Mouse (Mus musculus) monocyte, adult 5-6 weeks (primary cell): ENCODE results near the gene Edem3. TPM values are rescaled to one million over a fixed set of nuclear protein-coding genes. Genes with fewer than 3 reads are reported as not detected.

Experiments used
- ATAC-seq: fragments of 153-309, 156-312 bp; replicated peaks from 2 replicates; pipeline ENCODE4 v1.8.0; 2017; ENCODE audit warnings: mild to moderate bottlenecking; ENCODE audit not compliant: low TSS enrichment, insufficient number of reproducible peaks, severe bottlenecking, poor library complexity, low FRiP score
- total RNA-seq: library from RNA; stranded (forward); fragments of 200-1000, 200-491, 200-594 nt; gene quantifications from 3 replicates; pipeline ENCODE4 v1.2.3, GENCODE M21; 2017

Gene Edem3
- 29.2 to 43.8 TPM (median 32.3 TPM) in 3 replicates for total RNA-seq

- ATAC-seq, result peak; percentile 97
Measured at GRCm38 (mm10) chr1:151754881-151755659, at the start of gene Edem3. Gene Edem3 (plus strand): TSS chr1:151755371.

- ATAC-seq, result peak; percentile 68
Measured at GRCm38 (mm10) chr1:151705723-151706396, 49.3 kb upstream of the Edem3 start.

DNA sequence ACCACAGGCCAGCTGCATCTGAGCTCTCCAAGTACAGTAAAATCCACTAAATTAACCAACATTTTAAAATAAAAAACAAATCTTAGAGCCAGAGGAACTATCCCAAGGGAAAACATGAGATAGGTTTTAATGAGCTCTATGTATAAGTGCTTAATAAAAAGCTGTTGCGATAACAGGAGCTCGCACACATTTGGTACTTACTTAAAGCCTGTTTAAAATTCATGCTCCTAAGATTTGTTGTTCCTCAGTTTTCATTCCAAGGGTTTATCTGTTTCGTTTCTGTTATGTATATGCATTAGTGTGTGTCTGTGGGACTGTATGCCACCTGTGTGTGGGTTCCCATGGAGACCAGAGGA, 48.8 kb upstream of the Edem3 start:
- no peak for ATAC-seq

DNA sequence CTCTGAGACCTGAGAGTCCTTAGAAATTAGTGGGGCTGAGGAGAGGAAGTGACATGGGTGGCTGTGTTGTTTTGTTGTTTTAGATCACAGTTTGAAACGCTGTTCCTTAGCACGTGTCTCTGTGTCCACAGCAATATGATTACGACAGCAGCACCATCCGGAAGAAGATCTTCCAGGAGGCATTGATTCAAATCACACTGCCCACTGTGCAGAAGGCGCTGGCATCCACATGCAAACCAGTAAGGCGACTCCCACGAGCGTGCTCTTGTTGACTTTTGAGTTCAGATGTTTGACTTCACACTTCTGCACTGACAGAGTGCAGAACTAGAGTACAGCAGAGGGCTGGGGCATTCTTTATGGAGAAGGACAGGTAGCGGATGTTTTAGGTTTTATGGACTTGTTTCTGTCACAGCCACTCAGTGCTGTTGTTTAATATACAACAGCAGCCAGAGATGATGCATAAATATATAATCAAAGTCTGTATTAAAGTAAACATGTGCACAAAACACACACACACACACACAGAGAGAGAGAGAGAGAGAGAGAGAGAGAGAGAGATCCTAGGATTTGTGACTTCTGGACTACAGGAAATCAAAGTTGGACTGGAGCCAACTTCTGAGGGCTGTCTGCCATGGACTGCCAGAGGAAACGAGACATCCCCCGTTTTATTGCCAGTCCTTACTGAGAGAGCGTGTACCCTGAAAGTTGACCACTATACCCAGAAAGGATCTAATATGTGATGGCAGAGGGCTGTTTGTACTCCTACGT, 46.0 kb upstream of the Edem3 start:
- ATAC-seq, result no peak

- ATAC-seq, result no peak
Measured at GRCm38 (mm10) chr1:151709734-151710022, 45.5 kb upstream of the Edem3 start.

GRCm38 (mm10) chr1:151710424-151711055, 44.6 kb upstream of the Edem3 start:
- no peak for ATAC-seq

DNA sequence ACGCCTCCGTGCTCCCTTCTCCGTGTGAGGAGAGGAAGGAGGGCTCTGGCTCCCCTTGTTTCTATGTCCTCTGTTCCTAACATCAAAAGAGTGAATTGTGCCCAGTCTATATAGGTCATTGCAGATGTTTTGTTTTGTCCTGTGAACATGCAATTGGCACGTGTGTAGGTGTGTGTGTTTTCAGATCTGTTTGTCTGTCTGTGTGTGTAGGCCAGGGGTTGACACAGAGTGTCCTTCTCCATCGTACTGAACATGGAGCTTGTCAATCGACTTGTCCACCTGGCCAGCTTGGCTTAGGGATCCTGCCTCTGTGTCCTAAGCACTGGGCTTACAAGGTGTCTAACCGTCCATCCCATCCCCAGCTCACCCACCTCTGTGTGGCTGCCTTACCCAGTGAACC, 44.1 kb upstream of the Edem3 start:
- no peak for ATAC-seq

DNA sequence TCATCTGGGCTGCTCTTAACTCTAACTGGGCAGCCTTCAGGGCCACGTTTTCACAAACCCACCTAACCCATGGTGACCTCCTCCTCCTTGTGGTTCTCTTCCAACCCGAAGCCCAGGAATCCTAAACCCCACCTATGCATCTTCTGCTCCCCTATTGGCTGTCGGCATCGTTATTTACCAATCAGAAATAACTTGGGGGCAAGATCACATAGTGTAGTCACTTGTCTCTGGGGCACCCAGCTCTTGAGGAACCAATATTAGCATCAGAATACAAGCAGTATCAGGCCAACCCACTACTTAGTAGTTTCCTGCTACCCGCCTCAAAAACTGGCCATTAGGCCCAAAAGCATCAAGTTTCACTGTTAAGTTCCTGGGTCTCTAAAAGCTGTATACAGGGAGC, 42.5 kb upstream of the Edem3 start:
- ATAC-seq, result no peak

DNA sequence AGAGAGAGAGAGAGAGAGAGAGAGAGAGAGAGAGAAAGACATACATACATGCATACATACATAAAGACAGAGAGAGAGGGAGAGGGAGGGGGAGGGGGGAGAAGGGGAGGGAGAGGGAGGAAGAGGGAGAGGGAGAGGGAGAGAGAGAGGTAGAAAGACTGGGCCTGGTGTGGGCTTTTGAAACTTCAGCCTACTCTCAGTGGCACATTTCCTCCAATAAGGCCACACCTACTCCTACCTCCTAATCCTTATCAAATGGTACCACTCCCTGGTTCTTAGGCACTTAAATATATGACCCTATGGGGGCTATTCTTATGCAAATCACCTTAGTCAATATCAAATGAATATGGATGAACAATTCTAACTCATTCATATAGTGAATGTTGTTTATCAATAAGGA, 41.5 kb upstream of the Edem3 start:
- ATAC-seq, result no peak

GRCm38 (mm10) chr1:151716024-151716710, 39.0 kb upstream of the Edem3 start:
- no peak for ATAC-seq

DNA sequence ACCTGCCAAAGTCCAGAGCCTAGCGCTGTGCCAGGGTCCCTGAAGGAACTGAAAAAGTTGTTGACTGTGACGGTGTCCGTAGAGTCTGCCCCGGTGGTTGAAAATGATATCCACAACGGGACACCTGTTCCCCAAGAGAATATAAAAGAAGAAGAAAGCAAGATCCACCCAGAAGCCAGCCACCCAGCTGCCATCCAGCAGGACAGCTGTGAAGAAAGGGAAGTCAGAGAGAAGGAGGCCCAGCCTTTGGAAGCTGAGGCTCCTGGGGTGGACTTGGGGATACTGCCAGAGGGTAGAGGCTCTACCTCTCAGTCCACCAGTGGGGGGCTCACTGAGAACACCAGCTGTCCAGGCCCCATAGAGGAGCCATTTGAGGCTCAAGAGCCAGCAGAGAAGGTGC, 37.5 kb upstream of the Edem3 start:
- no peak for ATAC-seq

- no peak for ATAC-seq
Measured at GRCm38 (mm10) chr1:151718575-151718974, 36.6 kb upstream of the Edem3 start.

DNA sequence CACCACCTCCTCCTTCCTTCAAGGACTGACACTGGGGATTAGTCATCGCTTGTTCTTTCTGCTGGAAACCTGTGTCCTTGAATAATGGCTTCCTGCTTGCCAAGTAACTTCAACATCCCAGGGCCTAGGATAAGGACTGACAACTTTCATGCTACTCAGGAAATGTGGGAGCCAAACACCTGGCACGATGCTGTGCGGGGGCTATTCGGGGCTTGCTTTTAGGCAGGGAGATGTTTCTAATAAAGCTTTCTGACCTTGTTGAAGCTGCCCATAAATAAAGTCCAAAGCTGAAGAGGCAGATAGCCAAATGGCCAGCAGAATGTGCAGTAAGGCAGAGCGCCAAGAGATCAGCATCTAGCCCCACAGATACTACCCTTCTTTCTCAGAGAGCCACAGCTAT, 35.3 kb upstream of the Edem3 start:
- no peak for ATAC-seq

- ATAC-seq, result no peak
Measured at GRCm38 (mm10) chr1:151720566-151720965, 34.6 kb upstream of the Edem3 start.

DNA sequence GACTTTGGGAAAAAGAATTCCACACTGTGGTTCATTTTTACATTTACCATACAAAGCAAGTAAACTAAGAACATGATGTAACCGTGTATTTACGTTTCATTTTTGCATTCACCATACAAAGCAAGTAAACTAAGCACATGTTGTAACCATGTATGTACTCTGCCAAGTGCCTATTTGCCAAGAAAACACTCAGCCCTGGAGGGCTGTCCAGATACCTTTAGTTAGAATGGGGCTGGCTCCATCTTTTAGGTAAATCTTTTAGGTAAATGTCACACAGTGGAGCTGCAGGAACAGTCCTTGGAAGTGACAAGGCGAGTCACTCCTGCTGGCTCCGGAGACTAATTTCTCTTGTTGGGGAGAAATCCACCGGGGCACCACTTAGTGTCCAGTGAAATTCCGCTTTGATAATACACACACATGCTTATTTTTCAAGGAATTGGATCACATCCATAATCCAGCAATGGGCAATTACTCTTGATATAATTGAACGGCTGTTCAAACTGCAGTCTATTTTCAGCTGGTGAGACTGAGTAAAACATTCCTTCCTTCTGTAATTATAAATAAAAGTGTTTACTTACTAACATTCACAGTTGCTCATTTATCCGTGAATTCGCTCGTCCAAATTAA, 33.7 kb upstream of the Edem3 start:
- ATAC-seq, result no peak

GRCm38 (mm10) chr1:151723771-151724170, 31.4 kb upstream of the Edem3 start:
- ATAC-seq, result no peak

DNA sequence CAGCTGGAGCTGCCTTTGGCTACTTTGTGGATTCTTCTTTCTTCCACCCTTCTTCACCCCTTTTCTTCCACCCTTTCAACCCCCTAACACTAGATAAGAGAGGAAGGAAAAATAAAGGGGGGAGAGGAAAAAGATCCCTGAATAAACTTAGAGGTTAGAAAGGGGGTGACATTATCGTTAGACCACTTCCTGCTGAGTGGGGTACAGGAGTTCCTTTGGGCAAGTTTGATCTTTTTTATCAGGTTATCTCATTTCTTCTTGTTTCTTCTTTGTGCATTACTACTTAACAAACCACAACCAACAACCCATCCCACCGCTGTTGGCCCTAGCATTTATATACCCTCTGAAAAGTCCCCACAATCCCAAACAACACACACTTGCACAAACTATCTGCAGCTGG, 29.6 kb upstream of the Edem3 start:
- ATAC-seq, result no peak

DNA sequence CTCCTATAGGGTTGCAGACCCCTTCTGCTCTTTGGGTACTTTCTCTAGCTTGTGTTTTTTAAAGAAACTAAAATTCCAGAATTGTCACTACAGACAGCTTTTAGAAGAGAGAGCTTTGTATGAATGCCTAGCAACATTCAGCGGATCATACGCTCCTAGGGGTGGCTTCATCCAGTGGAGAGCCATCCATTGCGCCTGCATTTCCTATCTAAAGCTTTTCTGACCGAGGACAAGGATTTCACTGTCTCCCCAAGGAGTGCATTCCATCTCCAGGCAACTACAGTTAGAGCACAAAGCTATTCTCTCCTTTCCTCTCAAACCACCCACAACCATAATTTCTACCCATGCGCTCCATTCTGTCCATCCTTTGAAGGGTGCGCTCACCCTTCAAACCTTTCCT, 28.8 kb upstream of the Edem3 start:
- no peak for ATAC-seq

GRCm38 (mm10) chr1:151728141-151728540, 27.0 kb upstream of the Edem3 start:
- ATAC-seq, result no peak
